Mouse (Mus musculus): Measurements from ENCODE around the gene Heatr9. TPM values are rescaled to one million over a fixed set of nuclear protein-coding genes. Genes with fewer than 3 reads are reported as not detected.

The Heatr9 gene
- not detected in 2 replicates for polyA plus RNA-seq (2015; fragmentation: Nextera tagmentation; extraction: Ambion mirVana)

- no peaks in the 10 kb centered on the region for H3K9me3 ChIP-seq (ENCODE audit: low read length)
- no peaks in the 10 kb centered on the region for H3K36me3 ChIP-seq (ENCODE audit: insufficient read depth, low read length)
- no peak within 1 kb of the TSS for H3K9ac ChIP-seq (replicated peaks; ENCODE audit: low read depth)
- no peak within 1 kb of the TSS for H3K27ac ChIP-seq (ENCODE audit: low read length)
- no peaks in the 10 kb centered on the region for H3K4me1 ChIP-seq (ENCODE audit: insufficient read depth, low read depth, low read length)
- ATAC-seq (no peak), DNase-seq (ENCODE audit: low spot score) (no peak)
- 72% methylated on average over 3 of the region's 3 CpGs for WGBS
- no peak for TF ChIP-seq EP300 (IDR thresholded peaks at IDR 0.05)
- H3K27me3 ChIP-seq (replicated peaks; ENCODE audit: insufficient read depth, low read length) = no peaks in the 10 kb centered on the region
- H3K4me3 ChIP-seq (ENCODE audit: low read depth, low read length) = no peak within 1 kb of the TSS
- H3K4me2 ChIP-seq (replicated peaks; ENCODE audit: low read depth, low read length) = no peak within 1 kb of the TSS
Observed at GRCm38 (mm10) chr11:83522075-83522474, at the start of gene Heatr9. Heatr9 (minus strand) TSS chr11:83522175.

DNA sequence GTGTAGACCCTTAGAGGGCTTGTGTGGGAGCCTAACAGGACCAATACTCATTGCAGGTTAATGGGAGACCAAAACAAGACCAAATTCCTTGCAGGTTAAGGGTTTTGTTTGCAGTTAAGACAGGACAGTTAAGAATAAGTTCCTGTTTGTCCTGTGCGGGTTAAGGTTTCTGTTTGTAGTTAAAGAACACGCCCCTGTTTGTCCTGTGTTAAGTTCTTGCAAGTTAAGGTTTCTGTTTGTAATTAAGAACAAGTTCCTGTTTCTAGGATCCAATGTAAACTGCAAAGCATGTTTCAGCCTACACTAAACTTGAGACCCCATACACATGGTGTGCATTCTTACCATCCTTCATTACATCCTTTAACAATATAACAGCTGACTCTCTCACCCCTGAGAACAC is 48.2 kb upstream of the Heatr9 start:
- no peak overlapping the region for H3K4me2 ChIP-seq (replicated peaks; ENCODE audit: low read depth, low read length)
- H3K9ac ChIP-seq (replicated peaks; ENCODE audit: low read depth) = no peak overlapping the region
- DNase-seq (ENCODE audit: low spot score) (no peak), ATAC-seq (no peak)
- H3K9me3 ChIP-seq (ENCODE audit: low read length) = no peaks in the 10 kb centered on the region
- H3K36me3 ChIP-seq (ENCODE audit: insufficient read depth, low read length) = no peaks in the 10 kb centered on the region
- H3K4me3 ChIP-seq (ENCODE audit: low read depth, low read length) = no peak overlapping the region
- H3K4me1 ChIP-seq (ENCODE audit: insufficient read depth, low read depth, low read length) = no peaks in the 10 kb centered on the region
- H3K27ac ChIP-seq (ENCODE audit: low read length) = no peak overlapping the region
- WGBS = 68% methylated on average over 2 of the region's 2 CpGs
- no peaks in the 10 kb centered on the region for H3K27me3 ChIP-seq (replicated peaks; ENCODE audit: insufficient read depth, low read length)
- TF ChIP-seq EP300 (IDR thresholded peaks at IDR 0.05) = no peak
- no peak for TF ChIP-seq CTCF (IDR thresholded peaks at IDR 0.05)

DNA sequence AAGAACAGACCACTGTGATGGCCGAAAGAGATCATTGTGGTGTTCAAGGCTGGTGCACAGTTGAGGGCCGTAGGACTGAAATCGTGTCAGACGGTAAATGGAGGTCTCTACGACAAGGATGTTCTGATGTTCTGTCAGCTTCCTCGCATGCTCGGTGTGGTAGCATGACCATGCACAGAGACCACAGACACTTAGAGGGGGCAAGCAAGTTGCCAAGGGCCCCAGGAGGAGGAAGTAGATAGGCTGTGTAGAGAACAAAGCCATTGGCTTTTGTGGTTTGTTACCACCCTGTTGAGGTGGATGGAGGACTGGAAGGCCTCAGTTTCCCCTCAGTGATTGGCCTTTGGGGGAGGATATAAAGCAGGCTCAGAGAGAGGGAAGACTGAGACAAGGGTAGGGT is 47.3 kb upstream of the Heatr9 start:
- no peak overlapping the region for H3K9ac ChIP-seq (replicated peaks; ENCODE audit: low read depth)
- no peaks in the 10 kb centered on the region for H3K9me3 ChIP-seq (ENCODE audit: low read length)
- no peak for ATAC-seq
- no peak overlapping the region for H3K4me3 ChIP-seq (ENCODE audit: low read depth, low read length)
- DNase-seq (ENCODE audit: low spot score) = no peak
- H3K27ac ChIP-seq (ENCODE audit: low read length) = no peak overlapping the region
- no peak overlapping the region for H3K4me2 ChIP-seq (replicated peaks; ENCODE audit: low read depth, low read length)
- no peaks in the 10 kb centered on the region for H3K36me3 ChIP-seq (ENCODE audit: insufficient read depth, low read length)
- 88% methylated on average over 7 of the region's 7 CpGs for WGBS
- no peaks in the 10 kb centered on the region for H3K27me3 ChIP-seq (replicated peaks; ENCODE audit: insufficient read depth, low read length)
- TF ChIP-seq EP300 (IDR thresholded peaks at IDR 0.05) = no peak
- no peak for TF ChIP-seq CTCF (IDR thresholded peaks at IDR 0.05)
- H3K4me1 ChIP-seq (ENCODE audit: insufficient read depth, low read depth, low read length) = no peaks in the 10 kb centered on the region

DNA sequence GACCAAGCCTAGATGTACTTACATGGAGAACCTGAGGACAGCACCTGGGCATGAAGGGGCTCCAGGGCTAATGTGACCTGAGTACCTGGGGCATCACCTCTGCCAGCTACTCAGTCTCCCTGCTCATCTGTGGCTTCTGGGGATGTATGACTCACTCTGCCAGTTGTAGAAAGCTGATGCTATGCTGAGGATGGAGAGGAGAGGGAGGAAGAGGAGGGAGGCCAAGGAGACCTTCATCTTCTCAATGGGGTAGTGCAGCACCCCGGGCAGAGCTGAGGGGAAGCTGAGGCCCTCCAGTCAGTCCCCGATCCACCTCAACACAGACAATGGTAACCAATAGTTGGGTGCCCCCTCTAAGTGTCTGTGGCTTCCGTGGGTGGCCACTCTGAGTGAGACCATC is 46.8 kb upstream of the Heatr9 start:
- ATAC-seq = no peak
- WGBS = 83% methylated on average over 3 of the region's 3 CpGs
- no peak for TF ChIP-seq CTCF (IDR thresholded peaks at IDR 0.05)
- no peak for TF ChIP-seq EP300 (IDR thresholded peaks at IDR 0.05)

GRCm38 (mm10) chr11:83568061-83568460 is 46.1 kb upstream of the Heatr9 start:
- Histone ChIP-seq H3K4me1 (ENCODE audit: insufficient read depth, low read depth, low read length) (no peaks in the 10 kb centered on the region), H3K36me3 (ENCODE audit: insufficient read depth, low read length) (no peaks in the 10 kb centered on the region), H3K9me3 (ENCODE audit: low read length) (no peaks in the 10 kb centered on the region), H3K27me3 (replicated peaks; ENCODE audit: insufficient read depth, low read length) (no peaks in the 10 kb centered on the region), H3K4me3 (ENCODE audit: low read depth, low read length) (no peak overlapping the region), H3K9ac (replicated peaks; ENCODE audit: low read depth) (no peak overlapping the region), H3K27ac (ENCODE audit: low read length) (no peak overlapping the region), H3K4me2 (replicated peaks; ENCODE audit: low read depth, low read length) (no peak overlapping the region)
- WGBS = 83% methylated on average over 9 of the region's 9 CpGs
- TF ChIP-seq CTCF (IDR thresholded peaks at IDR 0.05) (no peak), EP300 (IDR thresholded peaks at IDR 0.05) (no peak)
- DNase-seq (ENCODE audit: low spot score) = no peak
- no peak for ATAC-seq

More for the DNA sequence above, 46.8 kb upstream of the Heatr9 start:
- Histone ChIP-seq H3K9me3 (ENCODE audit: low read length) (no peaks in the 10 kb centered on the region), H3K9ac (replicated peaks; ENCODE audit: low read depth) (no peak overlapping the region), H3K4me1 (ENCODE audit: insufficient read depth, low read depth, low read length) (no peaks in the 10 kb centered on the region), H3K4me2 (replicated peaks; ENCODE audit: low read depth, low read length) (no peak overlapping the region), H3K36me3 (ENCODE audit: insufficient read depth, low read length) (no peaks in the 10 kb centered on the region), H3K4me3 (ENCODE audit: low read depth, low read length) (no peak overlapping the region), H3K27ac (ENCODE audit: low read length) (no peak overlapping the region), H3K27me3 (replicated peaks; ENCODE audit: insufficient read depth, low read length) (no peaks in the 10 kb centered on the region)
- no peak for DNase-seq (ENCODE audit: low spot score)

DNA sequence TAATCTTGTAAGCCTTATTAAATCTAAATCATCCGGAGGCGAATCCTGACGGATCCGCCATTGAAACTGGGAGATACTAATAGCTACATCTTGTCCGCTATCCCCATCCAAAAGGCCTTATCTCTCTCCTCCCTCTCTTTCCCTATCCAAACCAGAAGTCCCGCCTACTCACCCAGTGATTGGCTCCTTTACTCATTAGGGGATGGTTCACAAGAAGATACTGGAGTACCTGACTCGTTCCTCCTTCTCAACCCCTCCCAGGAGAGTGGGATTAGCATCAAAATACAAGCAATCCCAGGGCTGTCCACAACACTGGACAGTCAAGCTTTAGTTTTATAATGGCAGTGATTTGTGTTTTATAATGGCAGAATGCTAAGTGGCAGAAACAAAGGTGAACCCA is 45.3 kb upstream of the Heatr9 start:
- no peaks in the 10 kb centered on the region for H3K4me1 ChIP-seq (ENCODE audit: insufficient read depth, low read depth, low read length)
- H3K9ac ChIP-seq (replicated peaks; ENCODE audit: low read depth) = no peak overlapping the region
- DNase-seq (ENCODE audit: low spot score) = no peak
- no peaks in the 10 kb centered on the region for H3K9me3 ChIP-seq (ENCODE audit: low read length)
- TF ChIP-seq EP300 (IDR thresholded peaks at IDR 0.05) = no peak
- no peak for TF ChIP-seq CTCF (IDR thresholded peaks at IDR 0.05)
- H3K27me3 ChIP-seq (replicated peaks; ENCODE audit: insufficient read depth, low read length) = no peaks in the 10 kb centered on the region
- no peaks in the 10 kb centered on the region for H3K36me3 ChIP-seq (ENCODE audit: insufficient read depth, low read length)
- 64% methylated on average over 7 of the region's 7 CpGs for WGBS
- no peak overlapping the region for H3K4me2 ChIP-seq (replicated peaks; ENCODE audit: low read depth, low read length)
- ATAC-seq = no peak
- no peak overlapping the region for H3K4me3 ChIP-seq (ENCODE audit: low read depth, low read length)
- no peak overlapping the region for H3K27ac ChIP-seq (ENCODE audit: low read length)

DNA sequence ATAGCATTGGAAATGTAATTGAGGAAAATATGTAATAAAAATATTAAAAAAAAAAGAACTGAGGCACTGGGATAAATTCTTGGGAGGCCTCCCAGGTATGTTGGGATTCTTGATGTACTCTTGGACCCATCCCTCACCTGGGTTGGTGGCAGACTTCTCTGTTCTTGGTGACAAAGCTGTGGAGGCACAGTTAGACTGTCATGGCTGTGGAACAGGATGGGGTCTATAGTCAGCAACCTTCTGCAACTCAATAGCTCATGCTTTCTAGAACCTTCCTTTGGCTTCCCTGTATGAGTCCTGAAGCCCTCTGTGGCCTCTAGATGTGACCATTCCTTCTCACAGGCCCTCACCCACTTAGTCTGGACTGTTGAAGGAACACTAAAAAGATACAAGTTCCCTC is 44.6 kb upstream of the Heatr9 start:
- Histone ChIP-seq H3K9ac (replicated peaks; ENCODE audit: low read depth) (no peak overlapping the region), H3K4me2 (replicated peaks; ENCODE audit: low read depth, low read length) (no peak overlapping the region), H3K9me3 (ENCODE audit: low read length) (no peaks in the 10 kb centered on the region), H3K27ac (ENCODE audit: low read length) (no peak overlapping the region), H3K4me1 (ENCODE audit: insufficient read depth, low read depth, low read length) (no peaks in the 10 kb centered on the region), H3K36me3 (ENCODE audit: insufficient read depth, low read length) (no peaks in the 10 kb centered on the region), H3K4me3 (ENCODE audit: low read depth, low read length) (no peak overlapping the region), H3K27me3 (replicated peaks; ENCODE audit: insufficient read depth, low read length) (no peaks in the 10 kb centered on the region)
- no peak for TF ChIP-seq EP300 (IDR thresholded peaks at IDR 0.05)
- no peak for TF ChIP-seq CTCF (IDR thresholded peaks at IDR 0.05)
- ATAC-seq (no peak), DNase-seq (ENCODE audit: low spot score) (no peak)
